Mouse (Mus musculus) midbrain, embryonic 13.5 days (tissue): ENCODE measurements around the gene Hoxa3. TPM values are rescaled to one million over a fixed set of nuclear protein-coding genes. Genes with fewer than 3 reads are reported as not detected.

Source experiments
- ATAC-seq: fragments of 200-750 bp; cut with Nextera tagmentation; 2 replicates; pipeline ENCODE4 v1.8.0; 2017; ENCODE audit warnings: mild to moderate bottlenecking, moderate TSS enrichment, moderate library complexity
- H3K27ac ChIP-seq: fragments of 300-500 bp; sonication (generic); 2 replicates; pipeline ENCODE4 v1.5.1; 2015; ENCODE audit warnings: inconsistent platforms, mild to moderate bottlenecking, moderate library complexity
- H3K27me3 ChIP-seq: fragments of 300-500 bp; sonication (generic); 2 replicates; pipeline ENCODE4 v1.6.1; 2015; ENCODE audit warnings: mild to moderate bottlenecking, inconsistent platforms
- H3K36me3 ChIP-seq: fragments of 300-500 bp; sonication (generic); 2 replicates; pipeline ENCODE4 v1.6.1; 2015; ENCODE audit warnings: mild to moderate bottlenecking, inconsistent platforms
- H3K4me1 ChIP-seq: fragments of 300-500 bp; sonication (generic); replicated peaks from 2 replicates; pipeline ENCODE4 v1.6.1; 2015; ENCODE audit warnings: inconsistent platforms
- H3K4me2 ChIP-seq: fragments of 300-500 bp; sonication (generic); replicated peaks from 2 replicates; pipeline ENCODE4 v1.6.1; 2015; ENCODE audit warnings: moderate library complexity, mild to moderate bottlenecking, inconsistent platforms
- H3K4me3 ChIP-seq: fragments of 300-500 bp; sonication (generic); replicated peaks from 2 replicates; pipeline ENCODE4 v1.5.1; 2015; ENCODE audit warnings: mild to moderate bottlenecking, inconsistent platforms
- H3K9ac ChIP-seq: fragments of 300-500 bp; sonication (generic); replicated peaks from 2 replicates; pipeline ENCODE4 v1.6.1; 2015; ENCODE audit warnings: mild to moderate bottlenecking, inconsistent platforms
- H3K9me3 ChIP-seq: fragments of 300-500 bp; sonication (generic); 2 replicates; pipeline ENCODE4 v1.6.1; 2016; ENCODE audit warnings: mild to moderate bottlenecking, inconsistent platforms
- WGBS: fragments of 180-500 bp; shearing (Covaris S2); methylation state at CpG from one replicate; pipeline ENCODE4 v1.1.7; 2015; 5-methylcytosine and 5-hydroxymethylcytosine counted together
- polyA plus RNA-seq: library from polyadenylated mRNA; unstranded; fragments of >200 nt; fragmentation: Nextera tagmentation; extraction: Ambion mirVana; gene quantifications from 2 replicates; pipeline ENCODE4 v1.2.1, GENCODE M21; 2015

Hoxa3 gene
- polyA plus RNA-seq, 1 experiment from 2014 or later, result not detected

- peaks cover 10% of the 10 kb centered on the region for H3K4me1 ChIP-seq
- no peaks in the 10 kb centered on the region for H3K9me3 ChIP-seq
- H3K27me3 ChIP-seq, result peaks cover 100% of the 10 kb centered on the region
- H3K36me3 ChIP-seq, result no peaks in the 10 kb centered on the region
- no peak overlapping the region for H3K4me3 ChIP-seq
- H3K4me2 ChIP-seq, result no peak overlapping the region
- no peak overlapping the region for H3K9ac ChIP-seq
- no peak for ATAC-seq
- under 1% methylated on average over 23 of the region's 23 CpGs for WGBS
- H3K27ac ChIP-seq, result no peak overlapping the region
These were observed 22.7 kb downstream of the Hoxa3 start for GRCm38 (mm10) chr6:52190410-52190809.

DNA sequence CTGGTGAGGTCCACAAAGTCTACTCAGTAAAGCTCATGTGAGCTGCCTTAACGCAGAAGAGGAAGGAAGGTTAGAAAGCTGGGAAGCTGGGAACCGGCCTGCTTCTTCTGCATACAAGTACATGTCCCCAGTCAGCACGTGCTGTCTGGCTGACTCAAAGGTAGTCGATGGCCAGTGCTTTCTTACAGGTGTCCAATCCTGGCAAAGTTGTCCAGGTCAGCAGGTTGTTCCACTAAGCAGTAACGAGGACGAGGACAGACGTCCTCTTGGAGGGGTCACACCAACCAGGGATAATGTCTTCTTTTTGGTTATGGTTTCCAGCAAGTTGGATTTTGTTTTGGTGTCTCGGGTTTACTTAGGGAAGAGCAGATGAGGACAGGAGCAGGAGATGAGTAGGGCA, 23.2 kb downstream of the Hoxa3 start:
- no peak overlapping the region for H3K4me2 ChIP-seq
- peaks cover 10% of the 10 kb centered on the region for H3K4me1 ChIP-seq
- no peak for ATAC-seq
- H3K4me3 ChIP-seq, result no peak overlapping the region
- 5% methylated on average over 8 of the region's 8 CpGs for WGBS
- H3K36me3 ChIP-seq, result no peaks in the 10 kb centered on the region
- H3K9me3 ChIP-seq, result no peaks in the 10 kb centered on the region
- H3K9ac ChIP-seq, result no peak overlapping the region
- no peak overlapping the region for H3K27ac ChIP-seq
- peaks cover 100% of the 10 kb centered on the region for H3K27me3 ChIP-seq

DNA sequence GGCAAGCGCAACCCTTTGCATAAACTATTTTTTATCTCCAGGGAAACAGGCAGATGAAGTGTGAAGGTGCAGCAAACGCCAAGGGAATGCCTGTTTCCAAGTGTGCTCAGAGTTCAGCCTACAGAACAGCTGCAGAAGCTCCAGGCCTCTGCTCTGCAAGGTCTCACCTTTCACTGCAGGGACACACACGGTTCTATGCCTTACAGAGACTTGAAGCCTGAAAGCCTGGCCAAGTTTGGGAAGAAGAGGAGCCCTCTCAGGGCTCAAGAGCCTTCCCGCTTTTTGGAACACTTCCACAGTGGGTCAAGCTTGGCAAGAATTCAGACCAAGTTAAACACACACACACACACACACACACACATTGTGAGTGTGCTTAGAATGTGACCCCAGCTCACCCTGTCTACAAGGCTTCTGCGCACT, 24.0 kb downstream of the Hoxa3 start:
- Histone ChIP-seq H3K4me1 (peaks cover 10% of the 10 kb centered on the region), H3K36me3 (no peaks in the 10 kb centered on the region), H3K4me3 (no peak overlapping the region), H3K27me3 (peaks cover 100% of the 10 kb centered on the region), H3K27ac (no peak overlapping the region), H3K9ac (no peak overlapping the region), H3K4me2 (no peak overlapping the region), H3K9me3 (no peaks in the 10 kb centered on the region)
- no peak for ATAC-seq
- 7% methylated on average over 5 of the region's 5 CpGs for WGBS

DNA sequence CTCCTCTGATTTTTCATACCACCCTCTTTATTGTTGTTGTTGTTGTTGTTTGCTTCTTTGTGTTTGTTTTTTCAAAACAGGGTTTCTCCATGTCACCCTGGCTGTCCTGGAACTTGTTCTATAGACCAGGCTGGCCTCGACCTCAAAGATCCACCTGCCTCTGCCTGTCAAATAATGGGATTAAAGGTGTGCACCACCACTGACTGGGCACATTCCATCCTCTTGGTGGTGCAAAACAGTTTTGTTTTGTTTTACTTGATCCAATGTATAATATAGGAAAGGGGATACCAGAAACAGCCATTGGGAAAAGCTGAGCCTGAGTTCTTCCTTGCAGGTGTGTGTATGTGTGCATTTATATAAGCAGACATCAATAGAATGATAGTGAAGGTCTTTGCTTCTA, 26.6 kb downstream of the Hoxa3 start:
- ATAC-seq, result no peak
- Histone ChIP-seq H3K27ac (no peak overlapping the region), H3K36me3 (no peaks in the 10 kb centered on the region), H3K4me2 (no peak overlapping the region), H3K4me1 (peaks cover 7% of the 10 kb centered on the region), H3K9me3 (no peaks in the 10 kb centered on the region), H3K9ac (no peak overlapping the region), H3K27me3 (peaks cover 100% of the 10 kb centered on the region), H3K4me3 (no peak overlapping the region)
- WGBS, result 8% methylated on average over 1 of the region's 1 CpGs

DNA sequence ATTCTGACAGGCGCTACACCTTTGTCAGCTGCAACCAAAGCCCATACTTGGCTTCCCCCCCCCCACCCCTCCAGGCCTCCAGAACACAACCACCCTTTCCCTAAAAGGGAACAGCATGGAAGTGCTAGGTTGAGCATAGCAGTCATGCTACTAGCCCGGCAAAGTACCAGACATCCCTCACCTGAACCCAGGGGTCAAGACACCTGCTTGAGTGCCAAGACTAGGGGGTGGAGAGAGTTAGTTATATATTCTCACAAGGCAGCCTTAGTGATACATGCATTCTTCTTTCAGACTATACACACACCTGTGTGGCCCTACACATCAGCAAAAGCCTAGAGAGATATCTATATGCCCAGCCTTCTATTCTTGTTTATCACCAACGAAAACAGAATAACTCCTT, 27.3 kb downstream of the Hoxa3 start:
- Histone ChIP-seq H3K4me2 (no peak overlapping the region), H3K9ac (no peak overlapping the region), H3K4me3 (no peak overlapping the region), H3K27ac (no peak overlapping the region), H3K27me3 (peaks cover 100% of the 10 kb centered on the region), H3K36me3 (no peaks in the 10 kb centered on the region), H3K9me3 (no peaks in the 10 kb centered on the region), H3K4me1 (peaks cover under 1% of the 10 kb centered on the region; the same call in 1 of the 2 replicates)
- ATAC-seq, result no peak
- WGBS, result 9% methylated on average over 3 of the region's 3 CpGs

GRCm38 (mm10) chr6:52185222-52185621, 27.9 kb downstream of the Hoxa3 start:
- no peaks in the 10 kb centered on the region for H3K36me3 ChIP-seq
- no peaks in the 10 kb centered on the region for H3K9me3 ChIP-seq
- H3K27me3 ChIP-seq, result peaks cover 100% of the 10 kb centered on the region
- H3K4me3 ChIP-seq, result no peak overlapping the region
- no peak for ATAC-seq
- no peaks in the 10 kb centered on the region for H3K4me1 ChIP-seq
- under 1% methylated on average over 19 of the region's 19 CpGs for WGBS
- H3K27ac ChIP-seq, result no peak overlapping the region
- no peak overlapping the region for H3K9ac ChIP-seq
- no peak overlapping the region for H3K4me2 ChIP-seq

DNA sequence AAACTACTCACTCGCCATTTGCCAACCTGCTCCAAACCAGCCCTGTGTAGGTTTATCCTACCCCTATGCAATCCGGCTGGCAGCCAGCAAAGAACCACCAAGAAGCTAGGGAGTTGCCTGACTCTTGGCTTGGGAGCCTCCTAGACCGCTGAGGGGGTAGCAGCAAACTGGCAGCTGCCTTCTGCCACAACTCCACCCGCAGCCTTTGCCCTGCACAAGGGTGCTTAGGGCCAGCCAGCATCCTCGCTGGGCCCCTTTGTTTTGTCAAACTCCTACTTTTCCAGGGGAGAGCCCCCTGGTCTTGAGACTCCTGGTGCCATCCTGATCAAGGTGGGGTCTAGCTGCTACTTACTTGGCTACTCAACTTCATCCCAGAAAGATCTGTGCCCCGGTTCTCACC, 28.5 kb downstream of the Hoxa3 start:
- Histone ChIP-seq H3K9ac (no peak overlapping the region), H3K27me3 (peaks cover 100% of the 10 kb centered on the region), H3K4me2 (no peak overlapping the region), H3K4me3 (no peak overlapping the region), H3K27ac (no peak overlapping the region), H3K36me3 (no peaks in the 10 kb centered on the region), H3K4me1 (no peaks in the 10 kb centered on the region), H3K9me3 (no peaks in the 10 kb centered on the region)
- ATAC-seq, result no peak
- 1% methylated on average over 6 of the region's 6 CpGs for WGBS

DNA sequence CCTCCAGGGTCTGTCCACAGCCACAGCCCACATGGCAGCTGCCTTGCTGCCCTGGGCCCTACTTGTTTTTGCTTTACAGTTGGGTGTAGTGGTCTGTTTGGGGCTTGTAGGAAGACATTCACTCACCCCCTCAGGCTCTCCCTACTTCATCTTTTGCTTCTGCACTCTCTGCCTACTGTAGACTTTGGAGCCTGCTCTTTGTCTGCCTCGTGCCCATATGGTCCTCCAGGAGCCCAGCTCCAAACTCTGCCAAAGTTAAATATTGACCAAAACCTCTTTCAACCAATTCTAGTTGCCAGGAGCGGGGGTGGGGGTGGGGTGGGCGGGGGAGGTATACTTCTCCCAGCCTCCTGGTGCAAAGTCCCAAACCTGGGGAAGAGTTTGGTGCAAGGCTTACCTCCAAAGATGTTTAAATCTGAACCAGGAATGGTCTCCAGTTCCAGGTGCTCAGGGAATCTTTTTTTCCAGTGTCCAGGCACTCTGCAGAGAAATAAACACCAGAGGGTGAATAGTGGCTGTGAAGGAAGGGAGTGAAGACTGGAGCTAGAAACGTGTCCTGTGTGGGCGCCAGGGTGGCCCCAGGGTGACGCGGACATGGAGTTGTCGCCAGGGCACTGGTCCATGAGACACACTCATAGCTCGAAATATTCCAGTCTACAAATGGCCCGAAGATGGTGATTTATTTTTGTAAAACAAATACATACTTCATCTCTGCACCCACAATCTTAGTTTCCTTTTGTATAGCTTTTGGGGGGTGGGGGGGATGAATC, 29.6 kb downstream of the Hoxa3 start:
- no peak overlapping the region for H3K4me2 ChIP-seq
- no peak overlapping the region for H3K9ac ChIP-seq

DNA sequence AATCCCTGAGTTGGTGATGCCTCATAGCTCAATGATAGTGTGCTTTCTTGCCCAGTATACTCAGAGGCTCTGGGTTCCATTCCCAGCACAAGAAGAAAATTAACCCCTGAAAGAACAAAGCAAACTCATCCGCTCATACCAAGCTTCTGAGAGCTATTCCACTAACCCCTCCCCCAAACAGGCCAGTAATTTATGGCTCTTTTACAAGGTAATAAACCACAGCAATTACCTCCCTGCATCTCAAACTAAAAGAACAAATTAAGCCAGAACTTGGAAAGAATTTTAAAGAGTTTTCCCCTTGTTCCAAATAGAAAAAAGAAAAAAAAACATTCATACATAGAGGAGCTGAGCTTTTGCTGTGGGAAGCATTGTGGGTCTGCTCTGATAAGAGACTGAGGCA, 30.3 kb downstream of the Hoxa3 start:
- H3K9me3 ChIP-seq, result no peaks in the 10 kb centered on the region
- H3K27me3 ChIP-seq, result peaks cover 100% of the 10 kb centered on the region
- H3K27ac ChIP-seq, result no peak overlapping the region
- no peaks in the 10 kb centered on the region for H3K36me3 ChIP-seq
- H3K9ac ChIP-seq, result no peak overlapping the region
- H3K4me1 ChIP-seq, result no peaks in the 10 kb centered on the region
- WGBS, result 7% methylated on average over 1 of the region's 1 CpGs
- H3K4me3 ChIP-seq, result no peak overlapping the region
- H3K4me2 ChIP-seq, result no peak overlapping the region
- no peak for ATAC-seq

More for the DNA sequence above, 29.6 kb downstream of the Hoxa3 start:
- Histone ChIP-seq H3K27ac (no peak overlapping the region), H3K27me3 (peaks cover 100% of the 10 kb centered on the region), H3K4me1 (no peaks in the 10 kb centered on the region), H3K9me3 (no peaks in the 10 kb centered on the region), H3K4me3 (no peak overlapping the region), H3K36me3 (no peaks in the 10 kb centered on the region)
- ATAC-seq, result no peak
- WGBS, result 5% methylated on average over 10 of the region's 10 CpGs

- no peak overlapping the region for H3K4me3 ChIP-seq
- no peak for ATAC-seq
- H3K27ac ChIP-seq, result no peak overlapping the region
- H3K36me3 ChIP-seq, result no peaks in the 10 kb centered on the region
- H3K9ac ChIP-seq, result no peak overlapping the region
- no peak overlapping the region for H3K4me2 ChIP-seq
- H3K4me1 ChIP-seq, result no peaks in the 10 kb centered on the region
- H3K27me3 ChIP-seq, result peaks cover 100% of the 10 kb centered on the region
- 9% methylated on average over 2 of the region's 2 CpGs for WGBS
- H3K9me3 ChIP-seq, result no peaks in the 10 kb centered on the region
These were observed 31.1 kb downstream of the Hoxa3 start for GRCm38 (mm10) chr6:52182030-52182429.

GRCm38 (mm10) chr6:52180726-52181125, 32.4 kb downstream of the Hoxa3 start:
- H3K9ac ChIP-seq, result no peak overlapping the region
- no peak overlapping the region for H3K27ac ChIP-seq
- no peaks in the 10 kb centered on the region for H3K4me1 ChIP-seq
- no peak for ATAC-seq
- no peaks in the 10 kb centered on the region for H3K9me3 ChIP-seq
- H3K36me3 ChIP-seq, result no peaks in the 10 kb centered on the region
- 2% methylated on average over 3 of the region's 3 CpGs for WGBS
- H3K27me3 ChIP-seq, result peaks cover 100% of the 10 kb centered on the region
- H3K4me2 ChIP-seq, result no peak overlapping the region
- H3K4me3 ChIP-seq, result no peak overlapping the region

GRCm38 (mm10) chr6:52180213-52180710, 32.9 kb downstream of the Hoxa3 start:
- H3K27me3 ChIP-seq, result peaks cover 100% of the 10 kb centered on the region
- no peaks in the 10 kb centered on the region for H3K9me3 ChIP-seq
- no peak overlapping the region for H3K27ac ChIP-seq
- H3K4me3 ChIP-seq, result no peak overlapping the region
- 3% methylated on average over 11 of the region's 11 CpGs for WGBS
- no peaks in the 10 kb centered on the region for H3K36me3 ChIP-seq
- ATAC-seq, result no peak
- no peak overlapping the region for H3K9ac ChIP-seq
- no peaks in the 10 kb centered on the region for H3K4me1 ChIP-seq
- H3K4me2 ChIP-seq, result no peak overlapping the region

DNA sequence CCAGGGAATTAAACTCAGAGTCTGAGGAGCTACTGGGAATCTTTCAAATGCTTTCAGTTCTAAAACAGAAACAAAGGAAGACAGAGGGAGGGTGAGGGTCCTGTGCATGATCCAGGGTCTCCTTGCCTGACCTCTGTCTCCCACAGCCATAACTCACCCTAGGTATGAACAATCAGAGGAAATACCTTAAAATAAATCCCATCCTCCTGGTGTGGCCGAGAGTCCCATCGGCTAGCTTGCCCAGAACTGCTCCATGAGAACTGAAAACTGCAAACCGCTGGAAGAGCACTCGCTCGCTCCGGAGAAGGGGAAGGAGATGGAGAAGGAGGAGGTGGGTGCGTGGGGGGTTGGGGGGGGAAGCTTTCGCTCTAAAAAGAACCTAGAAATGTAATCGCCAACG, 33.4 kb downstream of the Hoxa3 start:
- no peak overlapping the region for H3K4me3 ChIP-seq
- no peak overlapping the region for H3K9ac ChIP-seq
- H3K27me3 ChIP-seq, result peaks cover 100% of the 10 kb centered on the region
- no peak for ATAC-seq
- no peaks in the 10 kb centered on the region for H3K9me3 ChIP-seq
- H3K4me1 ChIP-seq, result no peaks in the 10 kb centered on the region
- no peak overlapping the region for H3K4me2 ChIP-seq
- H3K36me3 ChIP-seq, result no peaks in the 10 kb centered on the region
- H3K27ac ChIP-seq, result no peak overlapping the region
- 1% methylated on average over 10 of the region's 10 CpGs for WGBS
